Mouse (Mus musculus): ENCODE results near the gene Trim31.
"Not testable (repeated sequence)": the region's sequence is repeated elsewhere in the genome, so short reads cannot be mapped to it uniquely, and the experiment has no call there.

Gene Trim31

GRCm38 (mm10) chr17:36897552-36898205 lies at the start of gene Trim31:
TSS of gene Trim31 (plus strand) at chr17:36898118.
- DNase-seq (ENCODE audit: low read depth, low spot score) = no peak

- no peak for DNase-seq (ENCODE audit: low read depth, low spot score)
Observed at GRCm38 (mm10) chr17:36848911-36849310, 49.0 kb upstream of the Trim31 start.

GRCm38 (mm10) chr17:36849992-36850391 lies 47.9 kb upstream of the Trim31 start:
- no peak for DNase-seq (ENCODE audit: low read depth, low spot score)

GRCm38 (mm10) chr17:36851200-36851599 lies 46.7 kb upstream of the Trim31 start:
- DNase-seq (ENCODE audit: low read depth, low spot score) = no peak

- no peak for DNase-seq (ENCODE audit: low read depth, low spot score)
Observed at GRCm38 (mm10) chr17:36851627-36852026, 46.3 kb upstream of the Trim31 start.

- DNase-seq (ENCODE audit: low read depth, low spot score) = no peak
Observed at GRCm38 (mm10) chr17:36855484-36855883, 42.4 kb upstream of the Trim31 start.

GRCm38 (mm10) chr17:36856236-36856635 lies 41.7 kb upstream of the Trim31 start:
- DNase-seq (ENCODE audit: low read depth, low spot score) = no peak

GRCm38 (mm10) chr17:36858181-36858580 lies 39.7 kb upstream of the Trim31 start:
- DNase-seq (ENCODE audit: low read depth, low spot score) = no peak

- DNase-seq (ENCODE audit: low read depth, low spot score) = no peak
Observed at GRCm38 (mm10) chr17:36861680-36862079, 36.2 kb upstream of the Trim31 start.

- no peak for DNase-seq (ENCODE audit: low read depth, low spot score)
Observed at GRCm38 (mm10) chr17:36866719-36867527, 31.0 kb upstream of the Trim31 start, which contains the start of gene Trim15. TSS of gene Trim15 (minus strand) at chr17:36867210.

- no peak for DNase-seq (ENCODE audit: low read depth, low spot score)
Observed at GRCm38 (mm10) chr17:36868836-36869235, 29.1 kb upstream of the Trim31 start.

GRCm38 (mm10) chr17:36869284-36869954 lies 28.5 kb upstream of the Trim31 start, which contains the start of gene Trim10:
TSS of gene Trim10 (plus strand) at chr17:36869574.
- no peak for DNase-seq (ENCODE audit: low read depth, low spot score)

- DNase-seq (ENCODE audit: low read depth, low spot score) = no peak
Observed at GRCm38 (mm10) chr17:36869955-36870810, 27.7 kb upstream of the Trim31 start.

GRCm38 (mm10) chr17:36874636-36875035 lies 23.3 kb upstream of the Trim31 start:
- DNase-seq (ENCODE audit: low read depth, low spot score) = no peak

GRCm38 (mm10) chr17:36883350-36883749 lies 14.6 kb upstream of the Trim31 start:
- no peak for DNase-seq (ENCODE audit: low read depth, low spot score)

- no peak for DNase-seq (ENCODE audit: low read depth, low spot score)
Observed at GRCm38 (mm10) chr17:36885132-36885790, 12.7 kb upstream of the Trim31 start.

GRCm38 (mm10) chr17:36890073-36890903 lies 7.6 kb upstream of the Trim31 start, which contains the start of gene Trim40:
TSS of gene Trim40 (minus strand) at chr17:36890123.
- DNase-seq (ENCODE audit: low read depth, low spot score) = no peak

- DNase-seq (ENCODE audit: low read depth, low spot score) = not testable (repeated sequence)
Observed at GRCm38 (mm10) chr17:36891496-36891895, 6.4 kb upstream of the Trim31 start.

GRCm38 (mm10) chr17:36892362-36892761 lies 5.6 kb upstream of the Trim31 start:
- peak; percentile 17 for DNase-seq (ENCODE audit: low read depth, low spot score)

- no peak for DNase-seq (ENCODE audit: low read depth, low spot score)
Observed at GRCm38 (mm10) chr17:36893387-36893786, 4.5 kb upstream of the Trim31 start.

All from retina, postnatal 7 days (tissue).